Mouse (Mus musculus) hindbrain, embryonic 10.5 days (tissue): ENCODE data around the gene Dcdc2a. TPM values are rescaled to one million over a fixed set of nuclear protein-coding genes. Genes with fewer than 3 reads are reported as not detected.

Experiments used
- DNase-seq: peaks from one replicate; pipeline ENCODE4 v3.0.0-alpha.2; 2017; ENCODE audit warnings: low spot score
- H3K27ac ChIP-seq: fragments of 300-500 bp; sonication (generic); 2 replicates; pipeline ENCODE4 v1.5.1; 2016; ENCODE audit warnings: mild to moderate bottlenecking, moderate library complexity
- H3K27me3 ChIP-seq: fragments of 300-500 bp; sonication (generic); 2 replicates; pipeline ENCODE4 v1.6.1; 2016; ENCODE audit warnings: mild to moderate bottlenecking; ENCODE audit not compliant: poor library complexity, insufficient read depth, severe bottlenecking
- H3K36me3 ChIP-seq: fragments of 300-500 bp; sonication (generic); 2 replicates; pipeline ENCODE4 v1.6.1; 2016; ENCODE audit warnings: mild to moderate bottlenecking, moderate library complexity
- H3K4me1 ChIP-seq: fragments of 300-500 bp; sonication (generic); replicated peaks from 2 replicates; pipeline ENCODE4 v1.6.1; 2016; ENCODE audit warnings: mild to moderate bottlenecking
- H3K4me3 ChIP-seq: fragments of 300-500 bp; sonication (generic); 2 replicates; pipeline ENCODE4 v1.5.1; 2016; ENCODE audit warnings: mild to moderate bottlenecking, moderate library complexity
- H3K9me3 ChIP-seq: fragments of 300-500 bp; sonication (generic); 2 replicates; pipeline ENCODE4 v1.6.1; 2016; ENCODE audit warnings: mild to moderate bottlenecking, moderate library complexity
- WGBS: fragments of 180-500 bp; shearing (Covaris S2); methylation state at CpG from one replicate; pipeline ENCODE4 v1.1.7; 2016; 5-methylcytosine and 5-hydroxymethylcytosine counted together
- polyA plus RNA-seq: library from polyadenylated mRNA; unstranded; fragments of >200 nt; fragmentation: Nextera tagmentation; extraction: Ambion mirVana; gene quantifications from 2 replicates; pipeline ENCODE4 v1.2.1, GENCODE M21; 2016

Dcdc2a gene
- polyA plus RNA-seq, 1 experiment from 2014 or later = 3.4 TPM

- DNase-seq = no peak
- 80% methylated on average over 6 of the region's 6 CpGs for WGBS
These were observed 44.8 kb downstream of the Dcdc2a start for GRCm38 (mm10) chr13:25100581-25100980.

GRCm38 (mm10) chr13:25105671-25106070, 49.9 kb downstream of the Dcdc2a start:
- H3K9me3 ChIP-seq = no peaks in the 10 kb centered on the region
- no peaks in the 10 kb centered on the region for H3K27me3 ChIP-seq

More at GRCm38 (mm10) chr13:25100581-25100980, 44.8 kb downstream of the Dcdc2a start:
- H3K4me1 ChIP-seq = no peaks in the 10 kb centered on the region
- no peak overlapping the region for H3K27ac ChIP-seq
- H3K4me3 ChIP-seq = no peak overlapping the region
- no peaks in the 10 kb centered on the region for H3K9me3 ChIP-seq
- no peaks in the 10 kb centered on the region for H3K36me3 ChIP-seq
- no peaks in the 10 kb centered on the region for H3K27me3 ChIP-seq

GRCm38 (mm10) chr13:25106740-25107139, 50.9 kb downstream of the Dcdc2a start:
- Histone ChIP-seq H3K4me3 (no peak overlapping the region), H3K27me3 (no peaks in the 10 kb centered on the region), H3K27ac (no peak overlapping the region), H3K9me3 (no peaks in the 10 kb centered on the region), H3K36me3 (no peaks in the 10 kb centered on the region), H3K4me1 (peaks cover 5% of the 10 kb centered on the region; the same call in 1 of the 2 replicates)
- no peak for DNase-seq
- WGBS = 84% methylated on average over 5 of the region's 5 CpGs

More at GRCm38 (mm10) chr13:25105671-25106070, 49.9 kb downstream of the Dcdc2a start:
- no peak for DNase-seq
- Histone ChIP-seq H3K4me1 (peaks cover 3% of the 10 kb centered on the region; the same call in 1 of the 2 replicates), H3K36me3 (no peaks in the 10 kb centered on the region), H3K27ac (no peak overlapping the region), H3K4me3 (no peak overlapping the region)

- 89% methylated on average over 3 of the region's 3 CpGs for WGBS
These were observed 52.5 kb downstream of the Dcdc2a start for GRCm38 (mm10) chr13:25108353-25108752.

GRCm38 (mm10) chr13:25110592-25111095, 54.8 kb downstream of the Dcdc2a start:
- Histone ChIP-seq H3K36me3 (no peaks in the 10 kb centered on the region), H3K9me3 (no peaks in the 10 kb centered on the region), H3K27ac (no peak overlapping the region), H3K4me1 (peaks cover 11% of the 10 kb centered on the region), H3K27me3 (no peaks in the 10 kb centered on the region), H3K4me3 (no peak overlapping the region)
- DNase-seq = no peak
- WGBS = 83% methylated on average over 5 of the region's 5 CpGs

More at GRCm38 (mm10) chr13:25108353-25108752, 52.5 kb downstream of the Dcdc2a start:
- no peak for DNase-seq
- Histone ChIP-seq H3K9me3 (no peaks in the 10 kb centered on the region), H3K27ac (no peak overlapping the region), H3K36me3 (no peaks in the 10 kb centered on the region), H3K4me3 (no peak overlapping the region), H3K4me1 (peaks cover 5% of the 10 kb centered on the region; the same call in 1 of the 2 replicates), H3K27me3 (no peaks in the 10 kb centered on the region)

GRCm38 (mm10) chr13:25115429-25115881, 59.7 kb downstream of the Dcdc2a start:
- H3K4me1 ChIP-seq = peaks cover 11% of the 10 kb centered on the region
- WGBS = 34% methylated on average over 12 of the region's 12 CpGs
- peak overlapping the region; percentile 51 for H3K4me3 ChIP-seq
- no peaks in the 10 kb centered on the region for H3K9me3 ChIP-seq
- peaks cover 5% of the 10 kb centered on the region; the same call in 1 of the 2 replicates for H3K27me3 ChIP-seq
- H3K36me3 ChIP-seq = no peaks in the 10 kb centered on the region
- peak; percentile 35 for DNase-seq
- peak overlapping the region; percentile 79 for H3K27ac ChIP-seq

- peaks cover 5% of the 10 kb centered on the region; the same call in 1 of the 2 replicates for H3K27me3 ChIP-seq
These were observed 60.2 kb downstream of the Dcdc2a start for GRCm38 (mm10) chr13:25115971-25116370.

GRCm38 (mm10) chr13:25122740-25123335, 67.0 kb downstream of the Dcdc2a start:
- 73% methylated on average over 8 of the region's 8 CpGs for WGBS
- H3K9me3 ChIP-seq = no peaks in the 10 kb centered on the region
- H3K27ac ChIP-seq = no peak overlapping the region
- no peaks in the 10 kb centered on the region for H3K36me3 ChIP-seq
- H3K4me1 ChIP-seq = no peaks in the 10 kb centered on the region
- no peak overlapping the region for H3K4me3 ChIP-seq
- H3K27me3 ChIP-seq = no peaks in the 10 kb centered on the region
- no peak for DNase-seq

More at GRCm38 (mm10) chr13:25115971-25116370, 60.2 kb downstream of the Dcdc2a start:
- peak overlapping the region; percentile 51 for H3K4me3 ChIP-seq
- no peaks in the 10 kb centered on the region for H3K36me3 ChIP-seq
- DNase-seq = peak; percentile 39
- H3K4me1 ChIP-seq = peaks cover 7% of the 10 kb centered on the region
- WGBS = 6% methylated on average over 11 of the region's 11 CpGs
- peak overlapping the region; percentile 79 for H3K27ac ChIP-seq
- no peaks in the 10 kb centered on the region for H3K9me3 ChIP-seq

GRCm38 (mm10) chr13:25127216-25127615, 71.4 kb downstream of the Dcdc2a start:
- WGBS = 76% methylated on average over 2 of the region's 2 CpGs
- no peaks in the 10 kb centered on the region for H3K9me3 ChIP-seq
- no peak for DNase-seq
- no peak overlapping the region for H3K27ac ChIP-seq
- no peaks in the 10 kb centered on the region for H3K27me3 ChIP-seq
- no peaks in the 10 kb centered on the region for H3K36me3 ChIP-seq
- H3K4me3 ChIP-seq = no peak overlapping the region
- H3K4me1 ChIP-seq = no peaks in the 10 kb centered on the region

GRCm38 (mm10) chr13:25127806-25128205, 72.0 kb downstream of the Dcdc2a start:
- Histone ChIP-seq H3K36me3 (no peaks in the 10 kb centered on the region), H3K4me3 (no peak overlapping the region), H3K27ac (no peak overlapping the region), H3K27me3 (no peaks in the 10 kb centered on the region), H3K9me3 (no peaks in the 10 kb centered on the region), H3K4me1 (no peaks in the 10 kb centered on the region)
- DNase-seq = no peak
- WGBS = 91% methylated on average over 6 of the region's 6 CpGs

- H3K27me3 ChIP-seq = no peaks in the 10 kb centered on the region
- no peaks in the 10 kb centered on the region for H3K4me1 ChIP-seq
- WGBS = 88% methylated on average over 9 of the region's 9 CpGs
- H3K36me3 ChIP-seq = no peaks in the 10 kb centered on the region
- no peak overlapping the region for H3K4me3 ChIP-seq
- no peaks in the 10 kb centered on the region for H3K9me3 ChIP-seq
- no peak overlapping the region for H3K27ac ChIP-seq
- no peak for DNase-seq
These were observed 73.0 kb downstream of the Dcdc2a start for GRCm38 (mm10) chr13:25128766-25129165.

- Histone ChIP-seq H3K4me1 (no peaks in the 10 kb centered on the region), H3K9me3 (0 out of 2 replicates have a peak, but pooled peaks cover 3% of the 10 kb centered on the region), H3K27me3 (no peaks in the 10 kb centered on the region), H3K4me3 (no peak overlapping the region), H3K36me3 (no peaks in the 10 kb centered on the region), H3K27ac (no peak overlapping the region)
- DNase-seq = no peak
- 88% methylated on average over 3 of the region's 3 CpGs for WGBS
These were observed 87.3 kb downstream of the Dcdc2a start for GRCm38 (mm10) chr13:25143066-25143465.

- Histone ChIP-seq H3K36me3 (no peaks in the 10 kb centered on the region), H3K9me3 (0 out of 2 replicates have a peak, but pooled peaks cover 3% of the 10 kb centered on the region), H3K4me1 (no peaks in the 10 kb centered on the region), H3K4me3 (no peak overlapping the region), H3K27ac (no peak overlapping the region), H3K27me3 (no peaks in the 10 kb centered on the region)
- DNase-seq = no peak
- WGBS = 64% methylated on average over 2 of the region's 2 CpGs
These were observed 88.3 kb downstream of the Dcdc2a start for GRCm38 (mm10) chr13:25144093-25144492.
